Comparison of ENCODE assay signal across 8 mouse cellular contexts in the genomic region with DNA sequence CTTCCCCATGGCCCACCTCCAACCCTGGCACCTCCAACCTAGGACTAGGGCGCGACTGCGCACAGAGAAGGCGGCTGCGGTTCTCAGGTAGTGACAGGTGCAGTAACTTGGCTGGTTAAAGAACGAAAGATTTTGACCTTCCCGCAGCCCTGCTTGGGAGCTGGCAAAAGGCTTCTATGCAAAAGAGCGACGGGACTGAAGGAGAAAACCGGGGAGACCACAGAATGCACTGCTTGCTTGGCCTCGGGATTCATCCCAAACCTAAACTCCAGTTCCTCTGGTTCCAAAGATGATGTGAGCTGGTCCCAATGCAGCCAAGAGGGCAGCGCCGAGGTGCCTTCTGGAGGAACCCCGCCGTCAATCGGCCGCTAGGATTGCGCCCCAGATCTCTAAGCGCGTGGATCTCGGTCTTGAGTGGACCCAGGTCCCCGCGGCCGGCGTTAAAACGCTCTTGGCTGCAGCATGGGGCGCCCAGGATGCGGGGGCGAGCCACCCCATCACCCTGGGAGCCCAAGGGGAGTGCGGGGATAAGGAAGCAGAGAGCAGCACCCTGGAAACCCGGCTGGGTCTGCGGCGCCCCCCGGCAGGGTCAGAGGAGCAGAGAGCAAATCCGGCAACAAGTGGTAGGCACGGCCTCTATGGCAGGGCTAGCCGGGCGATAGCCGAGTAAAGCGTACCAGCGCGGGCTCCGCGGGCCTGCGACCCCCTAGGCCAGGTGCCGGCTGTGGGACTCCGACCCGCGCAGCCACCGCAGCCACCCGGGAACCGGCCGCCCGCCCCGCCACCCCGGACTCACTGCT. TPM values are rescaled to one million over a fixed set of nuclear protein-coding genes. Genes with fewer than 3 reads are reported as not detected.
DNase-seq lines count a peak whose midpoint lies in the region; ATAC-seq and TF ChIP-seq lines count a peak whose summit lies in the region.

No protein-coding gene starts in this region.

- no peaks in the 10 kb centered on the region for H3K4me1 ChIP-seq in lung, adult 2 months (ENCODE audit: control insufficient read depth, insufficient read depth, low read length)
- H3K4me1 ChIP-seq in embryonic facial prominence, embryonic 14.5 days (ENCODE audit: control insufficient read depth, insufficient read depth, low read length), result peaks cover 10% of the 10 kb centered on the region
- no peaks in the 10 kb centered on the region; the same call in 1 of the 2 replicates for H3K4me1 ChIP-seq in hindbrain, embryonic 11.5 days (replicated peaks; ENCODE audit: control insufficient read depth, insufficient read depth, low read length)
- H3K4me1 ChIP-seq in midbrain, postnatal 0 days (ENCODE audit: insufficient read depth, low read length), result peaks cover 5% of the 10 kb centered on the region; the same call in 1 of the 2 replicates

- H3K4me2 ChIP-seq in embryonic facial prominence, embryonic 14.5 days (ENCODE audit: low read depth, low read length), result peak overlapping the region; percentile 64
- peak overlapping the region; percentile 91 for H3K4me2 ChIP-seq in hindbrain, embryonic 11.5 days (replicated peaks; ENCODE audit: low read depth, low read length)
- H3K4me2 ChIP-seq in midbrain, postnatal 0 days (ENCODE audit: low read depth, low read length, poor library complexity, severe bottlenecking), result peak overlapping the region; percentile 93

- ATAC-seq in embryonic facial prominence, embryonic 14.5 days (ENCODE audit: low read depth), result peak; percentile 56
- peak; percentile 84 for ATAC-seq in hindbrain, embryonic 11.5 days (ENCODE audit: low FRiP score)
- ATAC-seq in midbrain, postnatal 0 days (ENCODE audit: low FRiP score), result peak; percentile 67

- no peaks in the 10 kb centered on the region for H3K9me3 ChIP-seq in embryonic facial prominence, embryonic 14.5 days (ENCODE audit: control insufficient read depth, low read length)
- no peaks in the 10 kb centered on the region for H3K9me3 ChIP-seq in hindbrain, embryonic 11.5 days (ENCODE audit: control insufficient read depth, low read length)
- no peaks in the 10 kb centered on the region for H3K9me3 ChIP-seq in midbrain, postnatal 0 days (ENCODE audit: low read length)

- peak overlapping the region; percentile 79 for H3K4me3 ChIP-seq in lung, adult 2 months (replicated peaks; ENCODE audit: extremely low read depth, low read depth, low read length)
- H3K4me3 ChIP-seq in embryonic facial prominence, embryonic 14.5 days (ENCODE audit: low read depth, low read length), result peak overlapping the region; percentile 79
- peak overlapping the region; percentile 90 for H3K4me3 ChIP-seq in hindbrain, embryonic 11.5 days (ENCODE audit: low read depth, low read length)
- peak overlapping the region; percentile 72 for H3K4me3 ChIP-seq in midbrain, postnatal 0 days (ENCODE audit: low read depth, low read length)

- no peak for TF ChIP-seq CTCF in lung, adult 2 months (IDR thresholded peaks at IDR 0.05; ENCODE audit: insufficient read depth, low read length)
- TF ChIP-seq CTCF in midbrain, postnatal 0 days (IDR thresholded peaks at IDR 0.05), result 0 out of 2 replicates have a peak, but pooled peaks have one; percentile 2

- H3K27ac ChIP-seq in embryonic facial prominence, embryonic 14.5 days (replicated peaks; ENCODE audit: low read depth, low read length), result peak overlapping the region; percentile 76; the same call in 1 of the 2 replicates
- H3K27ac ChIP-seq in hindbrain, embryonic 11.5 days (ENCODE audit: low read depth, low read length), result no peak overlapping the region
- peak overlapping the region; percentile 71 for H3K27ac ChIP-seq in midbrain, postnatal 0 days (ENCODE audit: low read depth, low read length)

- no peak for TF ChIP-seq POLR2A in lung, adult 2 months (IDR thresholded peaks at IDR 0.05; ENCODE audit: borderline replicate concordance, extremely low read depth, low read depth, low read length)

- no peak for DNase-seq in lung, adult 2 months
- no peak for DNase-seq in lung, postnatal 25 days (ENCODE audit: low spot score)
- peak; percentile 31 for DNase-seq in adipocyte (ENCODE audit: low spot score)
- DNase-seq in embryonic facial prominence, embryonic 14.5 days (ENCODE audit: low spot score), result peak; percentile 27
- DNase-seq in hindbrain, embryonic 11.5 days (ENCODE audit: low spot score), result peak; percentile 47
- peak; percentile 11 for DNase-seq in liver
- peak; percentile 6 for DNase-seq in midbrain, postnatal 0 days (ENCODE audit: low spot score)
- no peak for DNase-seq in adrenal gland, adult 8-10 months

- H3K27me3 ChIP-seq in embryonic facial prominence, embryonic 14.5 days (replicated peaks; ENCODE audit: control insufficient read depth, insufficient read depth, low read length), result no peaks in the 10 kb centered on the region
- H3K27me3 ChIP-seq in hindbrain, embryonic 11.5 days (ENCODE audit: control insufficient read depth, insufficient read depth, low read length), result no peaks in the 10 kb centered on the region
- H3K27me3 ChIP-seq in midbrain, postnatal 0 days (ENCODE audit: insufficient read depth, low read length), result no peaks in the 10 kb centered on the region

- 3% methylated on average over 56 of the region's 56 CpGs for WGBS in lung, adult 2 months
- WGBS in embryonic facial prominence, embryonic 14.5 days, result 2% methylated on average over 30 of the region's 56 CpGs
- 3% methylated on average over 51 of the region's 56 CpGs for WGBS in hindbrain, embryonic 11.5 days
- 1% methylated on average over 56 of the region's 56 CpGs for WGBS in midbrain, postnatal 0 days

- peaks cover 19% of the 10 kb centered on the region for H3K36me3 ChIP-seq in embryonic facial prominence, embryonic 14.5 days (ENCODE audit: control insufficient read depth, insufficient read depth, low read length)
- H3K36me3 ChIP-seq in hindbrain, embryonic 11.5 days (ENCODE audit: control insufficient read depth, insufficient read depth, low read length), result peaks cover 5% of the 10 kb centered on the region; the same call in 1 of the 2 replicates
- peaks cover 12% of the 10 kb centered on the region for H3K36me3 ChIP-seq in midbrain, postnatal 0 days (ENCODE audit: insufficient read depth, low read length)

- peak overlapping the region; percentile 92 for H3K9ac ChIP-seq in embryonic facial prominence, embryonic 14.5 days (ENCODE audit: low read depth, low read length)
- H3K9ac ChIP-seq in hindbrain, embryonic 11.5 days (ENCODE audit: low read depth, low read length), result peak overlapping the region; percentile 90
- peak overlapping the region; percentile 79 for H3K9ac ChIP-seq in midbrain, postnatal 0 days (replicated peaks; ENCODE audit: low read length, poor library complexity, severe bottlenecking)

RNA-seq across cellular contexts. Expression of gene Mia3, which starts 0.6 kb away (rescaled TPM):
- 45.6 and 57.0 TPM in 2 replicates for polyA plus RNA-seq in lung, adult 2 months (2012; rRNA removed)
- polyA plus RNA-seq in embryonic facial prominence, embryonic 14.5 days (2014; fragmentation: Nextera tagmentation; extraction: Ambion mirVana), result 125 and 127 TPM in 2 replicates
- 97.5 and 97.6 TPM in 2 replicates for polyA plus RNA-seq in hindbrain, embryonic 11.5 days (2014; fragmentation: Nextera tagmentation; extraction: Ambion mirVana)
- 132 and 137 TPM in 2 replicates for total RNA-seq in midbrain, postnatal 0 days (2014; rRNA removed)
- polyA plus RNA-seq in midbrain, postnatal 0 days (2015; fragmentation: Nextera tagmentation; extraction: Ambion mirVana), result 87.9 and 108 TPM in 2 replicates
- total RNA-seq in adrenal gland, adult 8-10 months (2022), result 100 to 1,000 TPM; 195 to 246 (median 224) TPM

RNA-seq across cellular contexts. Expression of gene Taf1a, which starts 20.0 kb away (rescaled TPM):
- 5.6 and 10.3 TPM in 2 replicates for polyA plus RNA-seq in lung, adult 2 months (2012; rRNA removed)
- 16.6 and 20.4 TPM in 2 replicates for polyA plus RNA-seq in embryonic facial prominence, embryonic 14.5 days (2014; fragmentation: Nextera tagmentation; extraction: Ambion mirVana)
- polyA plus RNA-seq in hindbrain, embryonic 11.5 days (2014; fragmentation: Nextera tagmentation; extraction: Ambion mirVana), result 18.4 and 20.2 TPM in 2 replicates
- 13.6 and 17.6 TPM in 2 replicates for total RNA-seq in midbrain, postnatal 0 days (2014; rRNA removed)
- 10.2 and 10.3 TPM in 2 replicates for polyA plus RNA-seq in midbrain, postnatal 0 days (2015; fragmentation: Nextera tagmentation; extraction: Ambion mirVana)
- 10 to 100 TPM; 19.3 to 41.6 (median 26.6) TPM for total RNA-seq in adrenal gland, adult 8-10 months (2022)

RNA-seq across cellular contexts. Expression of gene Hhipl2, which starts 49.2 kb away (rescaled TPM):
- polyA plus RNA-seq in lung, adult 2 months (2012; rRNA removed), result 0.08 and 0.10 TPM in 2 replicates
- polyA plus RNA-seq in embryonic facial prominence, embryonic 14.5 days (2014; fragmentation: Nextera tagmentation; extraction: Ambion mirVana), result 0.08 and 0.11 TPM in 2 replicates
- 0.47 and 0.54 TPM in 2 replicates for polyA plus RNA-seq in hindbrain, embryonic 11.5 days (2014; fragmentation: Nextera tagmentation; extraction: Ambion mirVana)
- 0.22 and 0.24 TPM in 2 replicates for total RNA-seq in midbrain, postnatal 0 days (2014; rRNA removed)
- 0.17 TPM in 1 of 2 replicates, not detected in the other for polyA plus RNA-seq in midbrain, postnatal 0 days (2015; fragmentation: Nextera tagmentation; extraction: Ambion mirVana)
- not detected for total RNA-seq in adrenal gland, adult 8-10 months (2022)

Comparison
In these comparisons a context has a peak if more than half of its experiments do, and no peak if none do; other contexts are left out.
1. DNase-seq: peak in adipocyte (single experiment), embryonic facial prominence, embryonic 14.5 days (single experiment), hindbrain, embryonic 11.5 days (single experiment), liver (single experiment) and midbrain, postnatal 0 days (single experiment); none in lung, adult 2 months (single experiment), lung, postnatal 25 days (single experiment) and adrenal gland, adult 8-10 months (single experiment).
2. Peak in every context shown above with its lines, with median percentiles within 50 percentile points of each other: H3K4me3 ChIP-seq, ATAC-seq, H3K4me2 ChIP-seq and H3K9ac ChIP-seq.